Mouse (Mus musculus) hindbrain, embryonic 11.5 days (tissue): Measurements from ENCODE around the gene Pphln1. TPM values are rescaled to one million over a fixed set of nuclear protein-coding genes. Genes with fewer than 3 reads are reported as not detected.

ENCODE experiments used
- ATAC-seq: fragments of 200-750 bp; cut with Nextera tagmentation; 2 replicates; pipeline ENCODE4 v1.8.0; 2017; ENCODE audit warnings: mild to moderate bottlenecking, moderate TSS enrichment, moderate library complexity; ENCODE audit not compliant: low FRiP score
- DNase-seq: peaks from one replicate; pipeline ENCODE4 v3.0.0-alpha.2; 2015; ENCODE audit warnings: low spot score
- H3K27ac ChIP-seq: fragments of 300-500 bp; sonication (generic); 2 replicates; pipeline ENCODE4 v1.5.1; 2014; ENCODE audit warnings: mild to moderate bottlenecking, low read depth, low read length
- H3K27me3 ChIP-seq: fragments of 300-500 bp; sonication (generic); 2 replicates; pipeline ENCODE4 v1.6.1; 2014; ENCODE audit warnings: mild to moderate bottlenecking, low read length, moderate library complexity, mixed read lengths; ENCODE audit not compliant: control insufficient read depth, insufficient read depth
- H3K36me3 ChIP-seq: fragments of 300-500 bp; sonication (generic); 2 replicates; pipeline ENCODE4 v1.6.1; 2014; ENCODE audit warnings: mild to moderate bottlenecking, low read length, moderate library complexity, mixed read lengths; ENCODE audit not compliant: control insufficient read depth, insufficient read depth
- H3K4me1 ChIP-seq: fragments of 300-500 bp; sonication (generic); replicated peaks from 2 replicates; pipeline ENCODE4 v1.6.1; 2014; ENCODE audit warnings: low read length, mixed read lengths; ENCODE audit not compliant: control insufficient read depth, insufficient read depth
- H3K4me2 ChIP-seq: fragments of 300-500 bp; sonication (generic); replicated peaks from 2 replicates; pipeline ENCODE4 v1.6.1; 2014; ENCODE audit warnings: mild to moderate bottlenecking, low read depth, low read length
- H3K4me3 ChIP-seq: fragments of 300-500 bp; sonication (generic); 2 replicates; pipeline ENCODE4 v1.5.1; 2014; ENCODE audit warnings: low read depth, low read length
- H3K9ac ChIP-seq: fragments of 300-500 bp; sonication (generic); 2 replicates; pipeline ENCODE4 v1.6.1; 2014; ENCODE audit warnings: low read depth, low read length
- H3K9me3 ChIP-seq: fragments of 300-500 bp; sonication (generic); 2 replicates; pipeline ENCODE4 v1.6.1; 2016; ENCODE audit warnings: low read length; ENCODE audit not compliant: control insufficient read depth
- WGBS: fragments of 180-500 bp; shearing (Covaris S2); extraction: QIAGEN DNeasy Blood & Tissue Kit; methylation state at CpG from one replicate; pipeline ENCODE4 v1.1.7; 2014; 5-methylcytosine and 5-hydroxymethylcytosine counted together
- polyA plus RNA-seq: library from polyadenylated mRNA; unstranded; fragments of >200 nt; fragmentation: Nextera tagmentation; extraction: Ambion mirVana; gene quantifications from 2 replicates; pipeline ENCODE4 v1.2.1, GENCODE M21; 2014

Gene Pphln1
- polyA plus RNA-seq, 1 experiment from 2014 or later, result 68.7 TPM

DNA sequence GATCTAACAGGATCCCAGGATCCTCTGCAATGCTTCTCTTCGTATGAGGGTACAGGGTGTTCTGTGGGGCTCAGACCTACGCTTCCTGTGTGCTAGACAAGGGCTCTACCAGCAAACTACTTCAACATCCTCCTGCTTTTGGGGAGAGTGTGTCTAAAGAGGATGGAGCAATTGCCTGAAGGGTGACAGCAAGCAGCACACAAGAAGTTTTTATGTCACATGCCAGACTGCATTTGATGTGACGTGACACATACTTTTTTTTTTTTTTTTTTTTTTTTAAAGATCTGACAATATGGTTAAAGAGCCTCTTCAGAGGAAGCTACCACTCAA lies 132.5 kb downstream of the Pphln1 start:
- Histone ChIP-seq H3K9ac (no peak overlapping the region), H3K27ac (no peak overlapping the region), H3K36me3 (no peaks in the 10 kb centered on the region), H3K9me3 (no peaks in the 10 kb centered on the region), H3K27me3 (no peaks in the 10 kb centered on the region), H3K4me3 (no peak overlapping the region), H3K4me1 (0 out of 2 replicates have a peak, but pooled peaks cover 2% of the 10 kb centered on the region), H3K4me2 (no peak overlapping the region)
- DNase-seq (no peak), ATAC-seq (no peak)
- WGBS, result 76% methylated on average over 3 of the region's 3 CpGs

DNA sequence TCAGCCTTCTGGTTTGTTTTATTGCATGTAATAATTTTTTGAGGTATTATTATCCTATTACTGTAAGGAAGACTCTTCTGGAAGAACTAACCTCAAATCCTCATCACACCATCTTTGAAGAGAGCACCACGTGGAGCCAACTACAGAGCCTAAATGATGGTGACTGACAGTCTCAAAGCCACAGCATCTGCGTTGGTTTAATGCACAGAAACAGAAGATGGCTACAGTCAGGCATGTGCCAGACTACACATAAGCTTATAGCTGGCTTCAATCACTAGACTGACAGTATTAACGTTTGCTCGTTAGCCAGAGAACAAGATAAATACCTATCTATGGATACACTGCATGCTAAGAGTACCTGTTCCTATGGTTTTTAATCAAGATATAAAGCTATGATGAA lies 138.0 kb downstream of the Pphln1 start:
- no peak overlapping the region for H3K9ac ChIP-seq
- H3K4me1 ChIP-seq, result no peaks in the 10 kb centered on the region
- no peak overlapping the region for H3K27ac ChIP-seq
- ATAC-seq (no peak), DNase-seq (no peak)
- no peaks in the 10 kb centered on the region for H3K27me3 ChIP-seq
- no peak overlapping the region for H3K4me3 ChIP-seq
- 83% methylated on average over 4 of the region's 4 CpGs for WGBS
- H3K9me3 ChIP-seq, result no peaks in the 10 kb centered on the region
- no peak overlapping the region for H3K4me2 ChIP-seq
- no peaks in the 10 kb centered on the region for H3K36me3 ChIP-seq

DNA sequence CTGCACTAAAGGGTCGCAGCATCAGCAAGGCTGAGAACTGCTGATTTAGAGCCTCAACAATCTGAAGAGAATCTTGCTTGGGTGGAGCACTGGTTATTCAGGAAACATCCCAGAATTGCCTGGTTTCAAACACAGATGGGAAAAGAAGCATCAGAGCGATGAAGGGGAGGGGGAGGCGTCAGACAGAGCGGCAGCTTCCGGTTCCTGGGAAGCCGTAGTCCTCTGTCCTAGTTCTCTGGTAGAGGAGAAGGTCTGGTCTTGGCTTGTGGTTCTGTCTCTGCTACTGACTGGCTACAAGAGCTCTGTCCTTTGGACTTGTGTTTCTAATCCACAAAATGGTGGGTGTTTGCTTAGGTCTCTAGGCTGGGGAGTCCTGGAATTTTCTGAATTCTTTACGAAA lies 139.6 kb downstream of the Pphln1 start:
- Histone ChIP-seq H3K9ac (no peak overlapping the region), H3K4me2 (no peak overlapping the region), H3K27me3 (no peaks in the 10 kb centered on the region), H3K36me3 (no peaks in the 10 kb centered on the region), H3K4me3 (no peak overlapping the region), H3K4me1 (no peaks in the 10 kb centered on the region), H3K27ac (no peak overlapping the region), H3K9me3 (no peaks in the 10 kb centered on the region)
- ATAC-seq, result no peak
- WGBS, result 86% methylated on average over 7 of the region's 7 CpGs
- no peak for DNase-seq

DNA sequence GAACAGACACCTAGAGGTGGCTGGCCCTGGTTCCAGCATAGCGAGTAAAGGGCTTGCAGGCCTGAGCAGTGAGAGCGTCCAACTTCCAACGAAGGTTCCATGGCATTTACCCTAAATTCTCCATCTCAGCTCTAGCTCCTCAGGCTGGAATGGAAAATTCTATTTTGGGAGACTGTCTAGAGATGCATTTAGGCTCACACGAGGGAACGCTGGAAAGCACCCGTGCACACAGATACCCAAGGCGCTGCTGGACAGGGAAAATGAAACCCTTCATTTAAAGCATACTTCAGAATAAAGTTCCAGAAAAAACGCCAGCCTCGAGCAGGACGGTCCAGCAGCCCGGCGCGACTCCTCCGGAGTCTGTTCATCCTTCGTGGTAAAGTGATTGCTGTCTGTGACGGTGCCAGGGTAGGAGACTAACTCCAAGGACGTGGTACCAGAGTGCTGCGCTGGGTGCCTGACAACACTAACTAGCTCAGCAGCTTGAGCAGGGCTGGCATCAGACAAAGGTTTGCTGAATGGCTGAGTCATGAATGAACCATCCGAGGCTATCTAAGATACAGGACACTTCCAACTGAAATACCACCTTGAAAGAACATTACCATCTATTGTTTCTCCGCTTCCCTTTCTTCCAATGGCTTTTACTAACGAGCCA lies 140.5 kb downstream of the Pphln1 start:
- no peak overlapping the region for H3K9ac ChIP-seq
- no peak overlapping the region for H3K4me2 ChIP-seq
- no peak overlapping the region for H3K27ac ChIP-seq
- H3K4me3 ChIP-seq, result no peak overlapping the region
- H3K36me3 ChIP-seq, result no peaks in the 10 kb centered on the region
- H3K4me1 ChIP-seq, result no peaks in the 10 kb centered on the region
- H3K9me3 ChIP-seq, result no peaks in the 10 kb centered on the region
- WGBS, result 84% methylated on average over 21 of the region's 21 CpGs
- DNase-seq, result no peak
- no peaks in the 10 kb centered on the region for H3K27me3 ChIP-seq
- ATAC-seq, result no peak

DNA sequence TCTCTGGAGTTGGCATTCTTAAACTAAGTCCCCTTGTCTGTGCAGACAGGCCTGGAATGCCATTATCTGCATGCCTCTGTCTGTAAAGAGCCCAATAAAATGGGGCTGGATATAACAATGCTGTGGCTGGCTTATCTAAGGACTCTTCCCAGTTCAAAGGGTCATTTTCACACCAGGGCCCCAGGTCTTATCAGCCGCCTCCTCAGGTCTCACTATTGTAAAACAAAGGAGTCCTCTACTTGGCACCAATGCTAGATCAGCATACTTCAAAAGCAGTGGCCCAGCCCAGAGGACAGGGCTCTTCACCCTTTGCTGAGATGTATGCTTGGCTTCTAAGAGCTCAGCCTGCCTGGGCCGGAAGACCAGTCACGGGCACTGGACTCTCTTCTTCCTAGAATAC lies 141.3 kb downstream of the Pphln1 start:
- H3K4me1 ChIP-seq, result no peaks in the 10 kb centered on the region
- ATAC-seq, result no peak
- H3K27me3 ChIP-seq, result no peaks in the 10 kb centered on the region
- WGBS, result 69% methylated on average over 3 of the region's 3 CpGs
- H3K27ac ChIP-seq, result no peak overlapping the region
- H3K4me2 ChIP-seq, result no peak overlapping the region
- no peaks in the 10 kb centered on the region for H3K36me3 ChIP-seq
- DNase-seq, result no peak
- H3K4me3 ChIP-seq, result no peak overlapping the region
- no peak overlapping the region for H3K9ac ChIP-seq
- H3K9me3 ChIP-seq, result no peaks in the 10 kb centered on the region

Other genes starting within 250 kb of the Pphln1 start
- gene Gxylt1, start 123.2 kb upstream of the Pphln1 start, polyA plus RNA-seq, result 13.5 and 16.2 TPM in 2 replicates
- 130 and 138 TPM in 2 replicates for gene Yaf2, start 61.4 kb upstream of the Pphln1 start, polyA plus RNA-seq
- 161 and 175 TPM in 2 replicates for gene Zcrb1, start within 50 bp of the Pphln1 start, polyA plus RNA-seq
- 17.7 and 19.9 TPM in 2 replicates for gene Prickle1, start 197.5 kb downstream of the Pphln1 start, polyA plus RNA-seq